Mouse (Mus musculus) E14TG2a.4 (cell line): ENCODE measurements around the gene Nr2f2.

ENCODE experiments used
- CTCF ChIP-seq: conservative IDR thresholded peaks from 2 replicates; pipeline ENCODE4 v1.5.1; 2014; ENCODE audit warnings: low read length
- NANOG ChIP-seq: IDR thresholded peaks from 2 replicates; pipeline ENCODE4 v1.6.1; 2014; ENCODE audit warnings: borderline replicate concordance, low read length, mixed read lengths
- POU5F1 ChIP-seq: IDR thresholded peaks from 2 replicates; pipeline ENCODE4 v1.6.1; 2014; ENCODE audit warnings: low read length, borderline replicate concordance

GRCm38 (mm10) chr7:70410350-70410749, 43.8 kb upstream of the Nr2f2 start:
- no peak for TF ChIP-seq CTCF
- TF ChIP-seq NANOG: no peak
- no peak for TF ChIP-seq POU5F1
